Mouse (Mus musculus) R1 (cell line): Measurements from ENCODE around the gene Ggnbp2.

Experiments used
- DNase-seq: peaks from one replicate; pipeline ENCODE4 v3.0.0-alpha.2; 2018; ENCODE audit warnings: low read depth, low spot score

Ggnbp2 gene

GRCm38 (mm10) chr11:84826185-84826584 is 44.4 kb downstream of the Ggnbp2 start:
- DNase-seq, result peak; percentile 35

- DNase-seq, result no peak
Observed at GRCm38 (mm10) chr11:84825261-84825807, 45.3 kb downstream of the Ggnbp2 start.

- no peak for DNase-seq
Observed at GRCm38 (mm10) chr11:84823484-84823897, 47.1 kb downstream of the Ggnbp2 start.

- no peak for DNase-seq
Observed at GRCm38 (mm10) chr11:84822487-84822886, 48.1 kb downstream of the Ggnbp2 start.

DNA sequence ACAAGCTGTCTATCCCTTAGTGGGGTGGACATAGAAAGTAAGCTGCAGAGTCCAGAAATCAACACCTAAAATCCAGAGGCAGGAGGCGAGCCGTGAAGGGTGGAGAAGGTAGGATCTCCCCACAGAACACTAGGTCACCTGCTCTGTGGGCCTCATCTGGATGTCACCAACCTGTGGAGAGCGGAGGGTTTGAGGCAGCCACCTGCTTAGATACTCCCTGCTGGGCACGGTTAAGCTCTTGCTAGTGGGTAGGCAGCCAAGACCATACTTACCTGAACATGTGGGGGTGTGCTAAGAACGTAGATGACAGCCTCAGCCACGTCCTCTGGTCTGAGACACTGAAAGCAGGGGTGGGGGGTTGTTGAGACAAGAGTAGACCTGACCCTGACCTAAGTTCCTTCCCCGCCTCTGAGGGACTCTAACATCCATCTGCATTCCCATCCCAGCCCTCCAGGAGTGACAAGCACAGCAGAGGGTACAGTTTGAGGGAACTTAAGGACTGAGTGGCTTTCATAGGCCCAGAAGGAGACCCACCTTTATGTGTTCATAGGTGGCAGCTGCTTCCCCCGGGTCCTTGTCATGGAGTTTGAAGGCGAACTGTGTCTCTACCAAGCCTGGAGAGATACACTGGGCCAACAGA is 49.4 kb downstream of the Ggnbp2 start:
- DNase-seq, result no peak

DNA sequence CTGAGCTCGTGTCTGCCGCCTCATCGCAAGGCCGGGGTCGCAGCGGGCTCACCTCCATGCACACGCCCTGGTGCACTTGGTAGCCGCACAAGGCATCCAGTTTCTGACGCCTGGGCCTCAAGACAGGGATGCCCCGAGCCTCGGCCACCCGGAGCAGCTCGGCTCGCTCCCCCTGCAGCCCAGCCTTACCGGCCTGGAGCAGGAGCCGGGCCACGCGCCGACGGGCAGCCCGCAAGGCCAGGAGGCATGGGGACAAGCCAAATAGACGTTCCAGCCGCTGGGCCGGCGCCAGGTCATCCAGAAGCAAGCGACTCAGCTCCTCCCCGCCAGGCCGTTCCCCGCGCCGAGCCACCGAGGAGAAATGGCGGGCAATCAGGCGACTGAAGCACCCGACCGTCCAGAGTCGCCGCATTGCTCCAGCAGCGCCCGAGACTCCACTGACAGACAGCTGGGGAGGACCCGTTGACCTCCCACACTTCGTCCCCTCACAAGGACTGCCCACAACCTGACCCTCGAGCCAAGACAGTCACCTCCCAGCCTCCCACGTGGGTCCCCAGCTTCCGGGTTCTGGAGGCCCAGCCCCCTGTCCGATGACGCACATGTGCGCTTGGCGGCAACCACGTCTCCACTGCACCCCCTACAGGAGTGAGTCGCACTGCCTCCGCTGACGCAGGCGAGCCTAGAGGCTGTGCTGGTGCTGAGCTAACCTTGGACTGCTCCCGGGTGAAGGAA is 51.5 kb downstream of the Ggnbp2 start, which contains the start of gene Mrm1:
Gene Mrm1 (minus strand): TSS at position 555 of the 732 bp plus-strand sequence.
- DNase-seq, result peak; percentile 96

GRCm38 (mm10) chr11:84818085-84818960 is 52.3 kb downstream of the Ggnbp2 start:
- peak; percentile 94 for DNase-seq

GRCm38 (mm10) chr11:84817362-84817761 is 53.3 kb downstream of the Ggnbp2 start:
- DNase-seq, result peak; percentile 93

DNA sequence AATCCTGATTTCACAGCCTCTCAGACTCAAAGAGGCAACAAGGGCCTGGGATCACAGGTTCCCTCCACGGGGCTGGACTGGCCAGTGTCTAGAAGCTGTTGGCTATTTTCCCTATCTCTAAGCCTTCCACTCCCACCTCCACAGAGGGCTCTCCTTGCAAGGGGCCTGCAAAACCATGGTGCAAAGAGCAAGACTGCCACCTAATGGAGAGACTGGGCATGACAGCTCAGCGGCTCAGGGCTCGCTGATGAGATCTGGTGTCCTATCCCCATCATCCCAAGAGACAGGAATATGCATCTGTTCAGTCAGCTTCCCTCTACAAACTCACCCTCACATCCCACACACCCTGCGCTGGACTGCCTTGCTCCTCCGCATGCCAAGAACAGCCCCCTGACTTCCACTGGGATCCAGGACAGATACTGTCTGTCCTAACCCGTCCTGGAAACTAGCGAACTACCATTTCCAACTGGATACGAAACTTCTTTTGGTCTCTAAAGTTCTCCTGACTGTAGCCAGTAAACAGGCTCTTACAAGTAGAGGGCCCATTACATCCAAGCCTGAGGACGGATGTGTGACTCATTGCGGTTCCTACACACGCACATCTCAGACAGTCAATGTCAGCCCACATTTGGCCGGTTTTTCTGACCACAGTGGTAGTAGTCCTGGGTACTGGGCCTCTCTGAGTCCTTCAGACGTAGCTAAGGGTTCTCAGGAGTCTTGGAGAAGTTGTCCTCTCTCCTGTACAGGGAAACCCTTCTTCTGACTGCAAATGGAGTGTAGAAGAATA is 56.7 kb downstream of the Ggnbp2 start:
- DNase-seq, result peak; percentile 77

- DNase-seq, result no peak
Observed at GRCm38 (mm10) chr11:84804373-84804772, 66.2 kb downstream of the Ggnbp2 start.

GRCm38 (mm10) chr11:84797627-84798353 is 72.8 kb downstream of the Ggnbp2 start:
- peak; percentile 78 for DNase-seq

DNA sequence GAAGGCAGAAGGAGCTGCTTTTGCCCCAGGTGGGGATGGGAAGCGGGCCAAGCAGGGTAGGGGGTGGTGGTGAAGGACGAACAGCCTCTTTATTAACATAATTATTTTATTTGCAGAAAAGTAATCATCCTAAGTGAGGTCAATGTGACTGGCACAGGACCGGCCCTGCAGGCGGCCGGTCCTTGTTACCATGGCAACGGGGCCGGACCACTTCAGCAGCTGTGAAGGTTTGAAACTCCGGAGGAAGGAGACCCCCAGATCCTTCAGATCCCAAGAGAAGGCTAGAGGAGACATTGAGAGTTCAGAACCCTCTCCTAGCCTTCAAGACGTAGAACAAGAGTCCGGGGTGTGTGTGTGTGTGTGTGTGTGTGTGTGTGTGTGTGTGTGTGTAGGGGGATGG is 73.6 kb downstream of the Ggnbp2 start:
- DNase-seq, result peak; percentile 18

DNA sequence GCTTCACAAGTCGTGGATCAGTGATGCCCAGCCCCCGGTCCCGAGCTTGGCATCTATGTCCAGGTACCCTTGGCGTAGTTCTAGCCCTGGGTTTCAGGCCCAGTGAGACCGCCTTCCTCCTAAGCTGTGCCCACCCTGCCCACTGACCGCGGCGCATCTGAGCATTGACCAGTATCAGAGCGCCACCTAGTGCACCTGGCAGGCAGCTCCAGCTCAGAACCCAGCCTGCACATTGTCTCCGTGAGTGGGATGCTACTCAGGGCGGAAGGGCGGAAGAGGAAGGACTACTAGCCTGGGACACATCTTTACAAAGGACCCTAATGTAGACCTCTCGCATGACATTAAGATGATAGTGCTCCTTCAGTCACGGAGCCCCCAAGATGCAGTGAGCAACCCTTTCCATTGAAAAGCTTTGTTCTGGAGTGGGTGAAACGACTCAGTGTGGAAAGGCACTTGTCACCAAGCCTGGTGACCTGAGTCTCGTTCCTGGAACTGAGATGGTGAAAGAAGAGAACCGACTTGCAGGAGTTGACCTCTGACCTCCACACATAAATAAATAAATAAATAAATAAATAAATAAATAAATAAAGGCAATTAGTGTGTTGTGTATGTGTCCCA is 76.0 kb downstream of the Ggnbp2 start:
- DNase-seq, result peak; percentile 67

GRCm38 (mm10) chr11:84793545-84793944 is 77.1 kb downstream of the Ggnbp2 start:
- DNase-seq, result no peak

GRCm38 (mm10) chr11:84790383-84790782 is 80.2 kb downstream of the Ggnbp2 start:
- DNase-seq, result peak; percentile 14
